Mouse (Mus musculus): ENCODE results near the gene Trpc4ap.

DNA sequence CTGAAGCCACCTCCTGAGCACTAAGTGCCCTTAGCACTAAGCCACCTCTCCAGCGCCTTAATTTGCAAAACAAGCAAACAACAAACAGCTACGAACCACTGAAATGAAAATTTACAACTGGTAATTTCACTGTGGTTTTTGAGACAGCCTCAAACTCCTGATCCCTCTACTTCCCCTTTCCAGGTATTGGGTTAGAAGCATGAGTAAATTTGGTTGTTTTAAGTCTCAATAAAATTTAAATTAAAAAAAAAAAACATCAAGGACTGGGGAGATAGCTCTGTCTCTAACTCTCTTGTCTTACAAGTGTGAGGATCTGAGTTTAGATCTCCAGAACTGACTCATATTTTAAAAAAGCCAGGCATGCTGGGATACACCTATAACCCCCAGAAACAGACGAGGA, 9.0 kb downstream of the Trpc4ap start:
- TF ChIP-seq CTCF (IDR thresholded peaks at IDR 0.05; ENCODE audit: extremely low read depth, insufficient read length, insufficient replicate concordance, low read depth, low read length) = no peak
- no peak for TF ChIP-seq POLR2A (IDR thresholded peaks at IDR 0.05; ENCODE audit: low read depth, low read length)
